Mouse (Mus musculus) large intestine, adult 2 months (tissue): Measurements from ENCODE around the gene Arhgap44. TPM values are rescaled to one million over a fixed set of nuclear protein-coding genes. Genes with fewer than 3 reads are reported as not detected.
A peak's percentile ranks its signal among the peaks of the same experiment; 100 is the strongest.

ENCODE experiments used
- DNase-seq: peaks from one replicate; pipeline ENCODE4 v3.0.0-alpha.2; 2012; ENCODE audit warnings: low read depth, low spot score
- WGBS: fragments of 180-500 bp; shearing (Covaris S2); methylation state at CpG from one replicate; pipeline ENCODE4 v1.1.7; 2018; 5-methylcytosine and 5-hydroxymethylcytosine counted together
- polyA plus RNA-seq: library from polyadenylated mRNA; depleted of rRNA; stranded (reverse); fragments of >200 nt; gene quantifications from 2 replicates; pipeline ENCODE4 v1.2.3, GENCODE M21; 2012

Gene Arhgap44
- polyA plus RNA-seq, 1 experiment, result 1.6 TPM

DNA sequence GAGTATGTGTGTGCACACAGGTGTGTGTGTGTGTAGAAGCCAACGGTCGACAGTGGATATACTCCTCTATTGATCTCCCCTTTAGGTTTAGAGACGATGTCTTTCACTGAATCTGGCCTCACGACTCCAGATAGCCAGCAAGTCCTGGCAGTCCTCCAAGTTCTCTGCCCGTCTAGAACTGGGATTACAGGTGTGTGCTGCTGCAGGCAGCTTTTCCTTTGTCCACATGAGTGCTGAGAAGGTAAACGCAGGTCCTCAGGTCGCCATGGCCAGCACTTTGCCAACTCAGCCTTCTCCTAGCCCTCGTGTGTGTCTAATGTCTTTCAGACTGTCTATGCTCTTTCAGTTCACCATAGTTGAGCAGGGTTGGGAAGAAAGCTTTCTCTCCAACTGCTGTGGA lies 69.9 kb downstream of the Arhgap44 start:
- no peak for DNase-seq
- 58% methylated on average over 8 of the region's 8 CpGs for WGBS

GRCm38 (mm10) chr11:65090386-65090785 lies 72.4 kb downstream of the Arhgap44 start:
- no peak for DNase-seq
- 87% methylated on average over 6 of the region's 6 CpGs for WGBS

- no peak for DNase-seq
- 77% methylated on average over 3 of the region's 3 CpGs for WGBS
Observed at GRCm38 (mm10) chr11:65089982-65090381, 72.8 kb downstream of the Arhgap44 start.

DNA sequence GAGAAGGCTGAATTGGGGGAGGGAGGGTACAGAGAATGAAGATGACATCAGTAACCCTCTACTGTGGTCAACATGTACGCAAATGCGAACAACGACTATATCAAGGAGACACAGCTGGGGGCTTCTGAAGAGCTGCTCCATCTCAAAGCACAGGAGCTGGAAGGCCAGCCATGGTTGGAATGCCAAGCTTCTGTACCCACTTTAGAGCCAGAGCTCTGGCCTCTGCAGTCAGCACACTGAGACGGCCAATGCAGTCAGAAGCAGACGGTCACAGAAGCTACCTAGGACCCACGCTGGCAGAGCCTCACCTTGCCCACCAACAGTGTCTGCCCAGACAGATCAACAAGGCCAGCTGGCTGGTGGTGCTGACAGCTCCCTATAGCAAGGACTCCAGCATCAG lies 73.5 kb downstream of the Arhgap44 start:
- no peak for DNase-seq
- WGBS, result 81% methylated on average over 6 of the region's 6 CpGs

DNA sequence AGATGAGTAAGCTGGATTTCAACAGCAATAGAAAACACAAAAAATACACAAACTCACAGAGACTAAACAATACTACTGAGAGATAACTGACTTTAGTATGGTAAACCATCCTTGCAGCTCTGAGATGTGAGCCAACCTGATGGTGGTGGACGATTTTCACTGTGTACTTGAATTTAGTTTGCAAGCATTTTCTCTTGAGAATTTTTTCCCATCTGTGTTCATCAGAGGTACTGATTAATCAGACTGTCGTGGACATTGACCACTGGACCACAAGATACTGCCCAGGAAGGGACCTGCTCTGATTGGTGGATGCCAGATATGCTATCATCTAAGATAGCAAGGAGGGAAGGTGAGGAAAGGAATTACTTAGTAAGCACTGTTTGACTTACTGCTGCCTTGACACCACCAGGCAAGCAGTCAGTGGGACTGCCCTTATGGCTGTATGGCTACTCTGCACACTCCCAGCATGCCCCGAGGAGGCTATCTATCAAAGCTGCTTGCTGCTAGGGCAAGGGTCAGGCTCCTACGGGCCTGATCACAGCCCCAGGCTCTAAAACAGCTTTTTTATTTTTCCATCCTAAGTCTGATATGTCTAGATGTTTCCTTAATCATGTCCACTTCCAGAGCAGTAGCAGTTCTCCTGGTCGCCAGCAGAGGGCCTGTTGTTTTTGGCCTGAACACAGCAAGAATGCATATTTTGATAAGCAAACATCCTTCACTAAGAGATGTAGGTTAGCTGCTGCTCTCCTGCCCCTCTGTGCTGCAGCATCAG lies 74.1 kb downstream of the Arhgap44 start:
- 36% methylated on average over 5 of the region's 5 CpGs for WGBS
- peak; percentile 3 for DNase-seq

GRCm38 (mm10) chr11:65080761-65081160 lies 82.0 kb downstream of the Arhgap44 start:
- DNase-seq, result no peak
- 75% methylated on average over 8 of the region's 8 CpGs for WGBS

GRCm38 (mm10) chr11:65080274-65080673 lies 82.5 kb downstream of the Arhgap44 start:
- WGBS, result 78% methylated on average over 3 of the region's 3 CpGs
- no peak for DNase-seq

GRCm38 (mm10) chr11:65069609-65070008 lies 93.2 kb downstream of the Arhgap44 start:
- no peak for DNase-seq
- WGBS, result 85% methylated on average over 5 of the region's 5 CpGs

GRCm38 (mm10) chr11:65069051-65069450 lies 93.7 kb downstream of the Arhgap44 start:
- 88% methylated on average over 4 of the region's 4 CpGs for WGBS
- no peak for DNase-seq

GRCm38 (mm10) chr11:65065201-65065600 lies 97.6 kb downstream of the Arhgap44 start:
- DNase-seq, result no peak
- WGBS, result 82% methylated on average over 13 of the region's 13 CpGs

DNA sequence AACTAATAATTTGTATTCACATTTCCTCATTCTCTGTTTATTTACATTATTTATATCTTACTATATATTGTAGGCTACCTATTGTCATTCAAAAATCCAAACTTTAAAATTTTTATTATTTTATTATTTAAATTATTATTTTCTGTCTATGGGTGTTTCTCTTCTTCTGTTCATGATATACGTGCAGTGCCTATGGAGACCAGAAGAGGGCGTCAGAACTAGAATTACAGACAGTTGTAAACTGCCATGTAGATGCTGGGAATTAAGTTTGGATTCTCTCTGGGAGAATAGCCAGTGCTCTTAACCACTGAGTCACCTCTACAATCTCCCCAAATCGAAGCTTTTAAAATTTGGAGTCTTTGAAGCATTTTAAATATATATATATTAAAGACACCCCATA lies 101.3 kb downstream of the Arhgap44 start:
- WGBS, result 52% methylated on average over 3 of the region's 3 CpGs
- DNase-seq, result no peak

DNA sequence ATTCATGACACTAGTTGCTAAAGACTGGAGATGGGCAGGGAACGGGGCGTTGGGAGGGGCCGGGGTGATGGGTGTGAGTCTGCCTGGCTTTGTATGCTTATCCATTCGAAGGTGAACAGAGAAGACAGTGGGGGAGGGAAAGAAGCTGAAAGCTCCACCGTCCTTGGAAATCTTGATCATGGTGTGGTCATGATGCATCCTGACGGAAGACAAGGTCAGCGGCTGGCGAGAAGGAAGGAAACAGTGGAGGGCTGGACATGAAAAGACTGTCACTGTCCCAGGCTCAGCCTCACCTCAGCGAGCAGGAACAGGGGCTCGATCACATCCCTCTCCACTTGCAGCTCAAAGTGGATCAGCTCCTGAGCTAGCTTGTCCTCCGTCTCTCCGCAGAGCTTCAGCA lies 103.2 kb downstream of the Arhgap44 start:
- no peak for DNase-seq
- WGBS, result 87% methylated on average over 12 of the region's 12 CpGs

DNA sequence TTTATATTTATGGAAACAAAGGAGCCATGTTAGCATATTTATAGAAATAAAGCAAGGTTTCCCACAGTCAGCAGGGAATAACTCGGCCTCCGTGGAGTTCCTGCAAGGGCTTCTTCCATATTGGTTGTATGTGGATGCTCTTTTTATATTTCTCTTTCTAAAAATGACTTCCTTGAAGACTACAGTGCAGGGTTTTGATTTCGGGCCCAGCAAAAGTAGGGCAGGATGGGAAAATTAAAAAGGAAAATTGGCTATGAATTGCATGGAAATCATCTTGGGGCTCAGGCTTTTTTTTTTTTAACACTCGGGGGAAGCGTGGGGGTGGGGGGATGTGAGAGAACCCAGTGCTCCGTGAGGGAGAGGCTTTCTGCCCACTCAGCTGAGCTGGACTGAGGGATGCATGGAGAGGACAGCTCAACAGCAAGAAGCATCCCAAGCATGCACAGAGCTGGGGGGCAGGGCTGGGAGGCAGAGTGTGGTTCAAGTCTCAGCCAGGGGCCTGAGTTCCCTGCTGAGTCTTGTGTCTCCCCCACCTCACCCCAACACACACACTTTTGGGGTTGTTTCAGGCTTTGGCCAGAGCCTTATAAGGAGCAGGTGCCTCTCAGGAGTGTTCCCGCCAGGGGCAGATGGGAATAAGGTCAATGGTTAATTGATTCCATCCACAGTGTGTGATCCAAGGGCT lies 104.4 kb downstream of the Arhgap44 start:
- 76% methylated on average over 7 of the region's 7 CpGs for WGBS
- DNase-seq, result no peak

DNA sequence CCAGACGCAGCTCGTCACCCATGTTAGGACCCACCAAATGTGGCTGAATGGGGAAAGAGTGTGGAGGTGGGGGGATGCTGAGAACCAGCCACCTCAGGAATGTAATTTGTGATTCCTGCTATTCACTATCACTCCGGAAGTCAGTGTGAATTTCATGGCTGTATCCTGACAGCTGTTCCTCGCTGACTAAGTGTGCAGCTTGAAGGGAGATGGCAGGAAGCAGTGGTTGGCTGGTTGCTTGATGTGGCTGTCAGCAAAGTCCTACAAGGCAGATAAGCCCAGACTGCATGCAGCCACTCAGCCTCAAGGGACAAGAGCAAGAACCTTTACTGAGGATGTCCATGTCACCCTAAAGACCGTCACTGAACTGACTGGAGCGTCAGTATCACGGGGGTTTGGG lies 107.2 kb downstream of the Arhgap44 start:
- 86% methylated on average over 7 of the region's 7 CpGs for WGBS
- no peak for DNase-seq

GRCm38 (mm10) chr11:65054216-65054615 lies 108.5 kb downstream of the Arhgap44 start:
- DNase-seq, result no peak
- 79% methylated on average over 5 of the region's 5 CpGs for WGBS

DNA sequence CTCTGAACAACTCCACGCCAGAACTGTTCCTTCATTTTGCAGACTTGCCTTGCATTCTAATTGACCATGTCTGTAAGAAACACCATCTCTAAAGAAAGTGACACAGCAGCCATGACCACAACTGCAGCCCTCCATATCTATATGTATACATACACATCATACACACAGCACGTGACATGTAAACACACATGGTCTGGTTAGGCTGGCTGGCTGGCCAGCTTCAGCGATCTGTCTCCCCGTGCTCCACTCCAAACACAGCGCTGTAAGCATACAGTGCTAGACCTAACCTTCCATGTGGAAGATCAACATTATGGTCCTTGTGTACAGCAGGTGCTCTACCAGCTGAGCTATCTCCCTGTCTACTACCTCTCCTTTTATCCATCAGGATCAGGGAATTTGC lies 111.9 kb downstream of the Arhgap44 start:
- 80% methylated on average over 5 of the region's 5 CpGs for WGBS
- DNase-seq, result no peak

DNA sequence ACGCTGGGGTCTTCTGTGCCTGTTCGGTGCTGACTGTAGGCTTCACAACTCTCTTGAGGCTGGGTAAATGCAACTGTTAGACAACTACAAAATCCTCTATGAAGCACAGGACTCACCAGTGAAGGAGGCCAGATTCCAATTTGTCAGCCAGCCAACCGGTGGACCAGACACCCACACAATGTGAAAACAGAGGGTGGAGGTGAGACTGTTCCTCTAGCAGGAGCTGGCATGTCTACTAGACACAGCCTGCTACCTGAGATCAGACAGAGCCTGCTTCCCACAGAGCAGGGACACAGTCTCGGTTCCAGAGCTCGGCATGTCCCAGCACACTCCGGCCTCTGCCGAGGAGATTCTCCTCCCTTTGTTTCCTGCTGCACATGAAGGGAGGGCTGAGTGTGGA lies 113.7 kb downstream of the Arhgap44 start:
- 86% methylated on average over 7 of the region's 7 CpGs for WGBS
- no peak for DNase-seq

DNA sequence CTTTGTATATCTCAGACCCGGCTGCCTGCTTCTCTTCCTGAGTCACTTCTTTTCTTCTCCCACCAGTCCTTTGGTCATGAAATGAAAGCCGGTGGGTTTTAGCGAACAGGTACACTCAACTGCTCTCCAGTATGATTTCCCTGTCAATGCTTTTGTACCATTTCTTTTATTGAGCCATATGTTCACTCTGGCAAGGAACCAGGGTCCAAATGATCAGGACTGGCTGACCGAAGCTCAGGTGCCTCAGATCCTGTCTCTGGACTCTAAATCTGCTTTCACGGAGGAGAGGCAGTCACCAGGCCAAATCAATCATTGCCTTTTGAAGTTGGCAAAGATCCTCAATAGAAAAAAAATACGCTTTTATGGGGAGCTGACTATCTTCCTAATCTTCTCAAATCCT lies 122.2 kb downstream of the Arhgap44 start:
- 70% methylated on average over 6 of the region's 6 CpGs for WGBS
- no peak for DNase-seq

- 46% methylated on average over 12 of the region's 12 CpGs for WGBS
- DNase-seq, result no peak
Observed at GRCm38 (mm10) chr11:65039517-65040095, 123.2 kb downstream of the Arhgap44 start.

DNA sequence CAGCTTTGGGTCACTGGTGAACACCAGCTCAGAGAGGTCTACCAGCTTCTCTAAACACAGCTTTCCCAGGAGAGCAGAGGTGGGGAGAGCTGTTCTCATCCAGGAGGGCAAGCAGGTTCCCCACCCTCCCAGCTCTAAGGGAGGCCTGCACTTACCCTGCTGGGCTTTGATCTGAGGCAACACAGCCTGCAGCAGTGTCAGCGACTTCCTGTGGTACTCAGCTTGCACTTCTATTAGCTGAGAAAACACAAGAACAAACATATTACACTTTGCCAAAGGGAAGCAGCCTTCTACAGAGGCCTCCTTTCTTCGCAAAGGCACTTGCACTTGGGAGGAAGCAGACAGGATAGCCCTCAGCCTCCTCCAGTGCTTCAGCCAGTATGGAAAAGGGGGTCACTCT lies 123.8 kb downstream of the Arhgap44 start:
- no peak for DNase-seq
- 41% methylated on average over 2 of the region's 2 CpGs for WGBS

GRCm38 (mm10) chr11:65032221-65032620 lies 130.5 kb downstream of the Arhgap44 start:
- DNase-seq, result no peak
- WGBS, result 51% methylated on average over 7 of the region's 7 CpGs
